Mouse (Mus musculus): Measurements from ENCODE around the gene Prkar1b. TPM values are rescaled to one million over a fixed set of nuclear protein-coding genes. Genes with fewer than 3 reads are reported as not detected.

The Prkar1b gene
- polyA plus RNA-seq, 1 experiment from 2014 or later = 3.9 TPM

DNA sequence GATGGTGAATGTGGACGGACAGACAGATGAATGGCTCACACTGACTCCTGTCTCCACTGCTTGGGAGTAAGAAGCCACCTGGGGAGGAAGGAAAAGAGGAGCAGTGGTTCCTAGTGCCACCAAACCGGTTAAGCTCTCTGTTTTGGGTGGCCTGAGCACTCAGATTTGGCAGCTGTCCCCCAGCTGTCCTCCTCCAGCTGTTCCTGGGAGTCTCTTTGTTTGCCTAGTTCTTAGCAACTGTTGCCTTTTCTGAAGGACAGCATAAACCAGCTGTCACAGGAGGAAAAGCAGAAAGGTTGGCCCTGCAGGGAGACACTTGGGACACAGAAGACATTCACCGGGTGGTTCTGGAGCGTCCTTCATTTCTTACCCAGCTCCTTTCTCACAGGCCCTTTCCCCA, 56.3 kb downstream of the Prkar1b start:
- ATAC-seq = no peak
- 56% methylated on average over 4 of the region's 4 CpGs for WGBS (ENCODE audit: insufficient replicate concordance)
- H3K27me3 ChIP-seq (replicated peaks) = peaks cover 8% of the 10 kb centered on the region
- H3K27ac ChIP-seq = no peak overlapping the region
- no peaks in the 10 kb centered on the region for H3K9me3 ChIP-seq (replicated peaks)
- peaks cover 8% of the 10 kb centered on the region; the same call in 1 of the 2 replicates for H3K4me1 ChIP-seq
- no peak overlapping the region for H3K9ac ChIP-seq
- no peaks in the 10 kb centered on the region for H3K36me3 ChIP-seq
- no peak overlapping the region for H3K4me3 ChIP-seq
- H3K4me2 ChIP-seq = no peak overlapping the region

- Histone ChIP-seq H3K27ac (no peak overlapping the region), H3K9ac (no peak overlapping the region), H3K4me3 (no peak overlapping the region), H3K36me3 (no peaks in the 10 kb centered on the region), H3K4me1 (peaks cover 8% of the 10 kb centered on the region; the same call in 1 of the 2 replicates), H3K4me2 (no peak overlapping the region), H3K9me3 (replicated peaks) (no peaks in the 10 kb centered on the region), H3K27me3 (replicated peaks) (peaks cover 8% of the 10 kb centered on the region; the same call in 1 of the 2 replicates)
- ATAC-seq = no peak
- WGBS (ENCODE audit: insufficient replicate concordance) = 53% methylated on average over 3 of the region's 3 CpGs
Observed at GRCm38 (mm10) chr5:139091713-139092112, 58.1 kb downstream of the Prkar1b start.

DNA sequence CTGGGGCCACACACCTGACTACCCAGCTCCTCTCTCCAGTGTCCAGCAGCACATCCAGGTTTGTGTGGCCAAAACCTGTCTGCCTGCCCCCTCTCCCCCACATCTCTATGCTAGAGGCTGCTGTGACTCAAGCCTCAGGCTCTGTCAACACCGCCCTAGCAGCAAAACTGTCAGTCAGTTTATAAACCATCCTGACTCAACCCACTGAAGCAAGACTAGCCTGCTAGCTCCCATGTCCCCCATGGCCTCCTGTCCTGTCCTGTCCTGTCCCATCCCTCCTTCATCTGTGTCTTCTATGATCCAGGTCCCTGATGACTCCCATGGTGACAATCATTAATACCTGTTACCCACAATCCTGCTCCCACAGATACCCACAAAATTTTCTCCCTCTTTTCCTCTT, 59.6 kb downstream of the Prkar1b start:
- no peaks in the 10 kb centered on the region for H3K9me3 ChIP-seq (replicated peaks)
- H3K4me3 ChIP-seq = no peak overlapping the region
- H3K9ac ChIP-seq = no peak overlapping the region
- peaks cover 8% of the 10 kb centered on the region; the same call in 1 of the 2 replicates for H3K27me3 ChIP-seq (replicated peaks)
- H3K4me2 ChIP-seq = no peak overlapping the region
- H3K27ac ChIP-seq = no peak overlapping the region
- 63% methylated on average over 1 of the region's 1 CpGs for WGBS (ENCODE audit: insufficient replicate concordance)
- no peaks in the 10 kb centered on the region for H3K36me3 ChIP-seq
- no peak for ATAC-seq
- no peaks in the 10 kb centered on the region for H3K4me1 ChIP-seq

- ATAC-seq = no peak
- WGBS (ENCODE audit: insufficient replicate concordance) = 68% methylated on average over 5 of the region's 5 CpGs
- Histone ChIP-seq H3K4me2 (no peak overlapping the region), H3K4me3 (no peak overlapping the region), H3K4me1 (no peaks in the 10 kb centered on the region), H3K36me3 (no peaks in the 10 kb centered on the region), H3K27ac (no peak overlapping the region), H3K9ac (no peak overlapping the region), H3K27me3 (replicated peaks) (no peaks in the 10 kb centered on the region; the same call in 1 of the 2 replicates), H3K9me3 (replicated peaks) (no peaks in the 10 kb centered on the region)
Observed at GRCm38 (mm10) chr5:139088173-139088572, 61.6 kb downstream of the Prkar1b start.

- no peak overlapping the region for H3K4me2 ChIP-seq
- H3K36me3 ChIP-seq = no peaks in the 10 kb centered on the region
- no peak for ATAC-seq
- H3K9me3 ChIP-seq (replicated peaks) = no peaks in the 10 kb centered on the region
- H3K4me3 ChIP-seq = no peak overlapping the region
- H3K9ac ChIP-seq = no peak overlapping the region
- H3K27ac ChIP-seq = no peak overlapping the region
- H3K27me3 ChIP-seq (replicated peaks) = no peaks in the 10 kb centered on the region
- H3K4me1 ChIP-seq = 0 out of 2 replicates have a peak, but pooled peaks cover 9% of the 10 kb centered on the region
- 57% methylated on average over 7 of the region's 7 CpGs for WGBS (ENCODE audit: insufficient replicate concordance)
Observed at GRCm38 (mm10) chr5:139084831-139085519, 64.8 kb downstream of the Prkar1b start.

- Histone ChIP-seq H3K27me3 (replicated peaks) (no peaks in the 10 kb centered on the region), H3K9ac (no peak overlapping the region), H3K9me3 (replicated peaks) (no peaks in the 10 kb centered on the region), H3K4me1 (0 out of 2 replicates have a peak, but pooled peaks cover 9% of the 10 kb centered on the region), H3K27ac (no peak overlapping the region), H3K4me3 (no peak overlapping the region), H3K36me3 (no peaks in the 10 kb centered on the region), H3K4me2 (no peak overlapping the region)
- no peak for ATAC-seq
- 62% methylated on average over 6 of the region's 6 CpGs for WGBS (ENCODE audit: insufficient replicate concordance)
Observed at GRCm38 (mm10) chr5:139084302-139084701, 65.5 kb downstream of the Prkar1b start.

DNA sequence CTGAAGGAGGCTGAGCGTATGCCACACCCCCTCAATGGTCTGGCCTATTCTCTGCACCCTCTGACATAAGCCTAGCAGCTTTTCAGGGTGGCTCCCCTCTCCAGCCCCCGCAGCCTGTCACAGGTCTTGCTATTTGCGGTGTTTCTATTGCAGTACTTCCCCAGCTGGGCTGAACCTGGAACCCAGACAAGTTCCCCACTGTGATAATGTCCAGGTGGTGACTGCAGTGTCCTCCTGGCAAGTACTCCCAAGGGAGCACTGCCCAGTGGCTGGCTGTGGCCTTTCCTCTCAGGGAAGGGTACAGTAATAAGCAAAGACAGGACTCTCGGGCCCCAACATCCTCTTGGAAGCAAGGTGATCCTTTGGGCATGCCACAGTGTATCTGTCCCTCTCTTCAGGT, 66.0 kb downstream of the Prkar1b start:
- H3K4me3 ChIP-seq = no peak overlapping the region
- 67% methylated on average over 4 of the region's 4 CpGs for WGBS (ENCODE audit: insufficient replicate concordance)

DNA sequence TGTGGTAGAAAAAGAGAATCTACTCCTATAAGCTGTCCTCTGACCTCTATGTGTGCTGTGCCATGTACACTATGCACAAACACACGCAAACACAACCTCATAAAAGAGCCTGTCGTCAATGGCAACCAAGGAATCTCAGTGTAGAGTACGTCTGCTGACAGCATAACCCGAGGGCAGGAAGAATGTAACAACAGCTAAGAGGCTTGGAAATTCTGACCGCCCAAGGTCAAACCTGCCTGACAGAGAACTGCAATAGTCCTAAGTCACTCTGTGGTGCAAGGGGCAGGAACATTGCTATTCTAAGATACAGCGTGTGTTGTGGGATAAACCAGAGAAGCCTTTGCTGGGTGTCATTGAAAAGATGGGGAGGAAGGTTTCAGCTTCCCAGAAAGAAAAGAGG, 68.4 kb downstream of the Prkar1b start:
- Histone ChIP-seq H3K4me3 (no peak overlapping the region), H3K9ac (no peak overlapping the region), H3K27ac (no peak overlapping the region), H3K4me2 (no peak overlapping the region), H3K9me3 (replicated peaks) (no peaks in the 10 kb centered on the region), H3K27me3 (replicated peaks) (no peaks in the 10 kb centered on the region), H3K36me3 (no peaks in the 10 kb centered on the region), H3K4me1 (0 out of 2 replicates have a peak, but pooled peaks cover 9% of the 10 kb centered on the region)
- ATAC-seq = no peak
- WGBS (ENCODE audit: insufficient replicate concordance) = 42% methylated on average over 6 of the region's 6 CpGs

More for the DNA sequence above, 66.0 kb downstream of the Prkar1b start:
- H3K4me1 ChIP-seq = 0 out of 2 replicates have a peak, but pooled peaks cover 9% of the 10 kb centered on the region
- H3K4me2 ChIP-seq = no peak overlapping the region
- no peak for ATAC-seq
- H3K36me3 ChIP-seq = no peaks in the 10 kb centered on the region
- no peaks in the 10 kb centered on the region for H3K9me3 ChIP-seq (replicated peaks)
- no peaks in the 10 kb centered on the region for H3K27me3 ChIP-seq (replicated peaks)
- no peak overlapping the region for H3K9ac ChIP-seq
- no peak overlapping the region for H3K27ac ChIP-seq

DNA sequence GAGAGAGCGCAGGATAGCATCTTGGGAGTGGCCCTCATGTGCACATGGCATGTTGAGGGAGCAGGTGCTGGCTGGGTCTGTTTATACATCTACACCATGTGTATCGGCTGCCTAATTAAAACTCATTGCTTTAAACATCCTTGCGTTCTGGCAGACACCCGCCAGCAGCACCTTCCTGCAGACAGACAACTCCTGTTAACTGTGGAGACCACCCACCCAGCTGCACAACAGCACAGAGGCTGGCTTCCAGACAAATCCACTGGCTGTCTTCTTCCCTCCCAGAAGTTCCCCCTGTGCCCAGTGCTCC, 71.7 kb downstream of the Prkar1b start:
- Histone ChIP-seq H3K27ac (no peak overlapping the region), H3K9me3 (replicated peaks) (no peaks in the 10 kb centered on the region), H3K4me1 (0 out of 2 replicates have a peak, but pooled peaks cover 9% of the 10 kb centered on the region), H3K4me2 (no peak overlapping the region), H3K4me3 (no peak overlapping the region), H3K9ac (no peak overlapping the region), H3K36me3 (no peaks in the 10 kb centered on the region), H3K27me3 (replicated peaks) (no peaks in the 10 kb centered on the region)
- no peak for ATAC-seq
- WGBS (ENCODE audit: insufficient replicate concordance) = 75% methylated on average over 4 of the region's 4 CpGs

GRCm38 (mm10) chr5:139077311-139078155, 72.3 kb downstream of the Prkar1b start:
- no peak overlapping the region for H3K9ac ChIP-seq
- H3K27ac ChIP-seq = no peak overlapping the region
- H3K4me2 ChIP-seq = no peak overlapping the region
- whole genome bisulfite sequencing (ENCODE audit: insufficient replicate concordance) = 62% methylated on average over 11 of the region's 11 CpGs
- H3K4me3 ChIP-seq = no peak overlapping the region
- no peak for ATAC-seq
- 0 out of 2 replicates have a peak, but pooled peaks cover 9% of the 10 kb centered on the region for H3K4me1 ChIP-seq
- no peaks in the 10 kb centered on the region for H3K9me3 ChIP-seq (replicated peaks)
- no peaks in the 10 kb centered on the region for H3K36me3 ChIP-seq
- no peaks in the 10 kb centered on the region for H3K27me3 ChIP-seq (replicated peaks)

GRCm38 (mm10) chr5:139076450-139076849, 73.4 kb downstream of the Prkar1b start:
- no peak for ATAC-seq
- H3K27ac ChIP-seq = no peak overlapping the region
- WGBS (ENCODE audit: insufficient replicate concordance) = 67% methylated on average over 7 of the region's 7 CpGs

DNA sequence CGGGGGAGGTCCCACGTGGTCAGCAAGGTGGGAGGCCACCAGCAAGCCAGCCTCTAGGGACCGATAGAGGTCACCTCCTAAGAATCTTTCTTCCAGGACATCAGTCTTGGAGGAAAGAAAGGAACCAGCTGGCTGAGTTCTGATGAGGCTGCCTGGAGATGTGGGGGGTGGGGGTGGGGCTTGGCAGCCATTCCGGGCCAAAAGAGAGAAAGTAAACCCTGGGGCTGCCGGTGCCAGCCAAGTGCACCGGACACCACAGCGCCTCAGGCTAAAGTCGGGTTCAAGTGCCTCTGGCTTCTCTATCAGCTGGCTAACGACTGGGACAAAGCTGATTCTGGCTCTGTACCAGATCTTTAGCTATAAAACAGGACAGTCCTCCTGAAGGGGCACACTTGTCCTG, 74.0 kb downstream of the Prkar1b start:
- ATAC-seq = no peak
- no peak overlapping the region for H3K4me2 ChIP-seq
- H3K36me3 ChIP-seq = no peaks in the 10 kb centered on the region
- 54% methylated on average over 8 of the region's 9 CpGs for WGBS (ENCODE audit: insufficient replicate concordance)
- no peak overlapping the region for H3K9ac ChIP-seq
- no peak overlapping the region for H3K4me3 ChIP-seq
- H3K9me3 ChIP-seq (replicated peaks) = no peaks in the 10 kb centered on the region
- no peak overlapping the region for H3K27ac ChIP-seq
- H3K4me1 ChIP-seq = no peaks in the 10 kb centered on the region
- H3K27me3 ChIP-seq (replicated peaks) = no peaks in the 10 kb centered on the region

More at GRCm38 (mm10) chr5:139076450-139076849, 73.4 kb downstream of the Prkar1b start:
- Histone ChIP-seq H3K9me3 (replicated peaks) (no peaks in the 10 kb centered on the region), H3K4me1 (0 out of 2 replicates have a peak, but pooled peaks cover 1% of the 10 kb centered on the region), H3K36me3 (no peaks in the 10 kb centered on the region), H3K27me3 (replicated peaks) (no peaks in the 10 kb centered on the region), H3K9ac (no peak overlapping the region), H3K4me2 (no peak overlapping the region), H3K4me3 (no peak overlapping the region)

All from liver, embryonic 12.5 days (tissue).